Mouse (Mus musculus) embryonic fibroblast, embryonic 13.5 days (primary cell): ENCODE measurements around the gene P2rx4.

Experiments used
- CTCF ChIP-seq: IDR thresholded peaks from 2 replicates; pipeline ENCODE4 v1.5.1; 2011; ENCODE audit warnings: mild to moderate bottlenecking, control low read depth, low read length, moderate library complexity, borderline replicate concordance; ENCODE audit not compliant: insufficient read depth
- POLR2A ChIP-seq: IDR thresholded peaks from 2 replicates; pipeline ENCODE4 v1.6.1; 2011; ENCODE audit warnings: low read depth, mild to moderate bottlenecking, control low read depth, low read length, moderate library complexity

DNA sequence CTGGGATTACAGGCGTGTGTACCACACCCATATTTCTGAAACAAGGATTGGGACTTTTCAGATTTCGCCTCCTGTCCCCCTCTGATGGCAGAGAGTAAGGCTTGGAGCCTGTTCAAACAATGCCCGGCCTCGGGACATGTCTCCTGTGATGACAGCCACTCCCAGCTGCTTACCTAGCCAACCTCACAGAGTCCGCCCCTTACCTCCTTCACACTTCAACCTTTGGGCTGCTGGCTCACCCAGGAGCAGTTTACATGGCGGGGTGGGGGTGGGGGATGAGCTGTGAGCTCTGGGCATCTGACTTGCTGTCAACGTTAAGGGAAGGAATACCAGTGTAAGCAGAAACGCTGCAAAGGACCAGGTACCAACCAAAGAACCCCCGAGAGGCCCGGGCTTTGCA is 23.4 kb downstream of the P2rx4 start:
- no peak for TF ChIP-seq POLR2A
- TF ChIP-seq CTCF = no peak
